Mouse (Mus musculus): ENCODE measurements around the gene Chmp2b. TPM values are rescaled to one million over a fixed set of nuclear protein-coding genes. Genes with fewer than 3 reads are reported as not detected.

Chmp2b gene
- polyA plus RNA-seq, 1 experiment from 2014 or later: 31.6 TPM

DNA sequence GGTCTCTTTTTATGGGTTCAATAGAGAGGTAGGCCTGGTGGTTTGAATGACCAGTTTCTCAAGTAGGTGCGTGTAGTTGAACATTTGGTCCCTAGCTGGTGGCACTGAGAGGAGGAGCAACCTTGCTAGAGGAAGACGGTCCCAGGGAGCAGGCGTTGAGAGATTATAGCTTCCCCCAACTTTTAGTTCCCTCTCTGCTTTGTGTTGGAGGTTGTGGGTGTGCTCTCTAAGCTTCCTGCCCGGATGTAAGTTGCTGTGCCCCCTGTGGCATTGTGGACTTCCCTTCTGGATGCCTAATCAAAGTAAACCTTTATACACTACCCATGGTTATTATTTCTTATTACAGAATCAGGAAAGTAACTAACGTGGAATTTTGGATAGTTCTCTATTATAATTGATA, 66.5 kb downstream of the Chmp2b start:
- no peak for ATAC-seq (replicated peaks; ENCODE audit: low FRiP score)
- Histone ChIP-seq H3K36me3 (ENCODE audit: control insufficient read depth, insufficient read depth, low read length) (no peaks in the 10 kb centered on the region), H3K27ac (ENCODE audit: low read depth, low read length) (no peak overlapping the region), H3K27me3 (replicated peaks; ENCODE audit: control insufficient read depth, insufficient read depth, low read length) (no peaks in the 10 kb centered on the region), H3K9ac (ENCODE audit: low read depth, low read length) (no peak overlapping the region), H3K4me3 (ENCODE audit: low read depth, low read length) (no peak overlapping the region), H3K4me1 (replicated peaks; ENCODE audit: control insufficient read depth, insufficient read depth, low read length) (no peaks in the 10 kb centered on the region), H3K9me3 (ENCODE audit: control insufficient read depth, low read length) (no peaks in the 10 kb centered on the region), H3K4me2 (no peak overlapping the region)
- no peak for DNase-seq (ENCODE audit: low spot score)
- WGBS: 60% methylated on average over 5 of the region's 5 CpGs

Other genes with a start within 250 kb of the Chmp2b start
- gene Pou1f1, start 42.2 kb downstream of the Chmp2b start, polyA plus RNA-seq (2014; fragmentation: Nextera tagmentation; extraction: Ambion mirVana): not detected in 2 replicates